Comparison of ENCODE assay signal across 22 mouse cellular contexts in genomic region chr17:43977572-43977971, GRCm38 (mm10).
DNase-seq lines count a peak whose midpoint lies in the region; ATAC-seq and TF ChIP-seq lines count a peak whose summit lies in the region.
"Had no signal": no experiment of that assay in that cellular context is flagged by ENCODE, and none has a peak within 500 bp of the region (broad histone marks: within the 10 kb centered on the region; RNA-seq: fewer than 3 reads in every experiment).

No protein-coding gene starts in this region.

- peak; percentile 51 for ATAC-seq in frontal cortex, adult (ENCODE audit: low TSS enrichment)
- ATAC-seq: activated CD4-positive, CD25-positive, alpha-beta regulatory T cell, adult 4 months; CD4-positive, CD25-positive, alpha-beta regulatory T cell, adult 4 months; Patski had no signal

- no peak overlapping the region for H3K4me3 ChIP-seq in gastrocnemius, adult 2 months

- TF ChIP-seq CTCF in gastrocnemius, adult 2 months (IDR thresholded peaks at IDR 0.05): no peak

- DNase-seq in frontal cortex, postnatal 25 days (ENCODE audit: low spot score in 2 of 2): no peak
- DNase-seq in gastrocnemius, adult 2 months: no peak
- no peak for DNase-seq in gastrocnemius, postnatal 25 days
- DNase-seq in adipocyte (ENCODE audit: low spot score): peak; percentile 3
- peak; percentile 59 for DNase-seq in brain, adult 2 months (ENCODE audit: low read depth, low spot score)
- no peak for DNase-seq in lung, adult 18-20 months
- no peak for DNase-seq in natural killer cell, adult 2 months (ENCODE audit: low spot score in 2 of 2)
- DNase-seq: adrenal gland, adult 2 months; adrenal gland, adult 8-10 months; adrenal gland, postnatal 10 days; adrenal gland, postnatal 14 days; adrenal gland, postnatal 25 days; adrenal gland, postnatal 36 days; B cell, adult 2 months; cerebellum, adult 11 months; cerebellum, adult 11-12 months; cerebellum, adult 18-20 months; cerebellum, adult 2 months had no signal

- intact Hi-C loops in gastrocnemius, adult 2 months (cut with DNase I): no loop called here

- H3K27ac ChIP-seq in gastrocnemius, adult 2 months: peak overlapping the region; percentile 48; the same call in 1 of the 2 replicates

Comparison
In these comparisons a context has a peak if more than half of its experiments do, and no peak if none do; other contexts are left out.
1. DNase-seq: peak in adipocyte (single experiment) and brain, adult 2 months (single experiment); none in frontal cortex, postnatal 25 days (0 of 2), gastrocnemius, adult 2 months (single experiment), gastrocnemius, postnatal 25 days (single experiment), lung, adult 18-20 months (0 of 2) and natural killer cell, adult 2 months (0 of 2).